Mouse (Mus musculus) brain, embryonic 14.5 days (tissue): ENCODE results near the gene Saa2.

ENCODE experiments used
- CTCF ChIP-seq: fragments of 200-500 bp; IDR thresholded peaks from 2 replicates; pipeline ENCODE4 v1.5.1; 2012; ENCODE audit warnings: inconsistent platforms, mild to moderate bottlenecking, moderate library complexity, borderline replicate concordance; ENCODE audit not compliant: insufficient read depth, insufficient read length; ENCODE audit errors: extremely low read depth
- POLR2A ChIP-seq: fragments of 200-500 bp; IDR thresholded peaks from 2 replicates; pipeline ENCODE4 v1.6.1; 2012; ENCODE audit warnings: mild to moderate bottlenecking, inconsistent platforms, borderline replicate concordance; ENCODE audit not compliant: poor library complexity, insufficient read depth, insufficient read length, severe bottlenecking; ENCODE audit errors: extremely low read depth

DNA sequence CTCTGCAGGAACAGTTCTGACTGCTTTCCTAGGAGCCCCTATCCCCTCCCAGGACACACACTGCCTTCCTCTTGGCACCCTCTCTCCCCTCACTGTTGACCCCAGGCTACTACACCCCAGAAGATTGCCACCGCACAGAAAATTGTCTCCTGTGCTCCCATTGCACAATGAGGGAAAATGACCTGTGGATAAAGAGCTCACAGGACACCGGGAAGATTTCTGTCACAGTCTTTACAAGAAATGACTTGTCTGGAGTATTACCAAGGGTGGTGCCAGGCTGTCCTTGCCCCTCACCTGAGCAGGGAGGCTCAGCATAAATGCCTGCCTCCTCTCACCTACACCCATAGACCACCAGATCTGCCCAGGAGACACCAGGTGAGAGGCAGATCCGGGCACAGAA lies at the start of gene Saa2:
- no peak for TF ChIP-seq POLR2A
- TF ChIP-seq CTCF: no peak
